Mouse (Mus musculus): ENCODE measurements at regions not wholly inside any gene's neighbourhood (a gene's known extent, or its start where the extent isn't known, plus 50 kb on each side); places are given as distances from the start of the nearest gene placed in this dataset.

GRCm38 (mm10) chr9:76734387-76734786 lies 167.5 kb upstream of the Fam83b start:
- no peak for DNase-seq (ENCODE audit: low spot score)

GRCm38 (mm10) chr9:76733812-76734211 lies 166.9 kb upstream of the Fam83b start:
- no peak for DNase-seq (ENCODE audit: low spot score)

GRCm38 (mm10) chr9:76722881-76723280 lies 156.0 kb upstream of the Fam83b start:
- no peak for DNase-seq (ENCODE audit: low spot score)

GRCm38 (mm10) chr9:76715852-76716251 lies 148.9 kb upstream of the Fam83b start:
- no peak for DNase-seq (ENCODE audit: low spot score)

- DNase-seq (ENCODE audit: low spot score), result no peak
Observed at GRCm38 (mm10) chr9:76706451-76706850, 139.5 kb upstream of the Fam83b start.

GRCm38 (mm10) chr9:76705786-76706185 lies 138.9 kb upstream of the Fam83b start:
- DNase-seq (ENCODE audit: low spot score), result no peak

GRCm38 (mm10) chr9:76695547-76695946 lies 128.6 kb upstream of the Fam83b start:
- no peak for DNase-seq (ENCODE audit: low spot score)

- DNase-seq (ENCODE audit: low spot score), result no peak
Observed at GRCm38 (mm10) chr9:76692976-76693375, 126.1 kb upstream of the Fam83b start.

GRCm38 (mm10) chr9:76660848-76661247 lies 93.9 kb upstream of the Fam83b start:
- peak; percentile 84 for DNase-seq (ENCODE audit: low spot score)

GRCm38 (mm10) chr9:76659798-76660197 lies 92.9 kb upstream of the Fam83b start:
- DNase-seq (ENCODE audit: low spot score), result peak; percentile 21

- no peak for DNase-seq (ENCODE audit: low spot score)
Observed at GRCm38 (mm10) chr9:76653311-76653710, 86.4 kb upstream of the Fam83b start.

- DNase-seq (ENCODE audit: low spot score), result no peak
Observed at GRCm38 (mm10) chr9:76649484-76649883, 82.6 kb upstream of the Fam83b start.

- no peak for DNase-seq (ENCODE audit: low spot score)
Observed at GRCm38 (mm10) chr9:76646383-76646782, 79.5 kb upstream of the Fam83b start.

Data from retina, embryonic 14.5 days (tissue).